Mouse (Mus musculus) small intestine, adult 2 months (tissue): ENCODE data around the gene Khdrbs1.

Experiments used
- CTCF ChIP-seq: fragments of 200-500 bp; IDR thresholded peaks from 2 replicates; pipeline ENCODE4 v1.5.1; 2012; ENCODE audit warnings: low read depth, mild to moderate bottlenecking, control low read depth, inconsistent platforms, low read length, moderate library complexity, mixed read lengths; ENCODE audit not compliant: insufficient replicate concordance, insufficient read length; ENCODE audit errors: extremely low read depth
- POLR2A ChIP-seq: fragments of 200-500 bp; IDR thresholded peaks from 2 replicates; pipeline ENCODE4 v1.6.1; 2012; ENCODE audit warnings: low read depth, mild to moderate bottlenecking, control low read depth, inconsistent platforms, low read length, moderate library complexity

- TF ChIP-seq POLR2A: no peak
- no peak for TF ChIP-seq CTCF
Measured at GRCm38 (mm10) chr4:129767782-129768181, 25.7 kb upstream of the Khdrbs1 start.
